18 mouse cellular contexts compared by ENCODE assay signal in the genomic region with DNA sequence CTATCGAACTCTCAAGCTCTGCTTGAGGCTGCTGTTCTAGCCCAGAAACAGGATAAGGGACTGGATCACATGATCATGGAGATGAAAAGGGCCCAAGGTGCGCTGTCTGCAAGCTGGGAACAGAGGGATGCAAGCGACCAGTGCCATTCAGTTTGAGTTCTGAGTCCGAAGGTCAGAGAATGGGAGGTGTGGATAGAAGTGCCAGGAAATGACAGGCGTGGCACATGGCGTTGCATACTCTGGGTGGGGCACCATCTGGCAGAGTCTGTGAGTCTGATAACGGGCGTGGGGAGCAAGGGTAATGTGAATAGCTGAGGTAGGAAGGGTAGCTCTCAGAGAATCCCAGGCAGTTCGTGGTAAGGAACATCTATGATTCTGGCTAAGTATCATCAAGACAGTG.
DNase-seq lines count a peak whose midpoint lies in the region; ATAC-seq lines count a peak whose summit lies in the region.
"Had no signal": no experiment of that assay in that cellular context is flagged by ENCODE, and none has a peak within 500 bp of the region (broad histone marks: within the 10 kb centered on the region; RNA-seq: fewer than 3 reads in every experiment).

No protein-coding gene starts in this region.

- H3K9me3 ChIP-seq in intestine, embryonic 15.5 days = no peaks in the 10 kb centered on the region
- H3K9me3 ChIP-seq in hindbrain, embryonic 11.5 days (ENCODE audit: control insufficient read depth, low read length) = no peaks in the 10 kb centered on the region
- H3K9me3 ChIP-seq in midbrain, embryonic 14.5 days (ENCODE audit: control insufficient read depth, low read length) = no peaks in the 10 kb centered on the region
- H3K9me3 ChIP-seq: embryonic facial prominence, embryonic 13.5 days had no signal

- H3K27me3 ChIP-seq in intestine, embryonic 15.5 days (replicated peaks) = no peaks in the 10 kb centered on the region
- no peaks in the 10 kb centered on the region for H3K27me3 ChIP-seq in hindbrain, embryonic 11.5 days (ENCODE audit: control insufficient read depth, insufficient read depth, low read length)
- no peaks in the 10 kb centered on the region for H3K27me3 ChIP-seq in midbrain, embryonic 14.5 days (ENCODE audit: control insufficient read depth, insufficient read depth, low read length)
- H3K27me3 ChIP-seq: embryonic facial prominence, embryonic 13.5 days had no signal

- peak; percentile 63 for DNase-seq in spleen, adult 12 weeks (ENCODE audit: low spot score)
- no peak for DNase-seq in spleen, adult 18-20 months
- no peak for DNase-seq in hindbrain, embryonic 11.5 days (ENCODE audit: low spot score)
- DNase-seq in urinary bladder, postnatal 14 days (ENCODE audit: low spot score) = no peak
- no peak for DNase-seq in midbrain, embryonic 14.5 days
- DNase-seq in ovary, postnatal 36 days (ENCODE audit: low spot score) = no peak
- DNase-seq: cerebellum, postnatal 14 days; forebrain, postnatal 0 days; heart, postnatal 36 days; kidney, adult 2 months; left cerebral cortex, postnatal 4 days; lung, postnatal 10 days; right cerebral cortex, postnatal 4 days; thymus, postnatal 14 days had no signal

- no peak overlapping the region for H3K9ac ChIP-seq in intestine, embryonic 15.5 days
- no peak overlapping the region for H3K9ac ChIP-seq in hindbrain, embryonic 11.5 days (ENCODE audit: low read depth, low read length)
- no peak overlapping the region for H3K9ac ChIP-seq in midbrain, embryonic 14.5 days (replicated peaks; ENCODE audit: low read length)
- H3K9ac ChIP-seq: embryonic facial prominence, embryonic 13.5 days; forebrain, postnatal 0 days had no signal

- ATAC-seq in intestine, embryonic 15.5 days = peak; percentile 92
- 0 out of 2 replicates have a peak, but pooled peaks have one; percentile 27 for ATAC-seq in megakaryocyte, adult 5-6 weeks (ENCODE audit: poor library complexity, severe bottlenecking)
- ATAC-seq in hindbrain, embryonic 11.5 days (ENCODE audit: low FRiP score) = no peak
- ATAC-seq in midbrain, embryonic 14.5 days (ENCODE audit: low FRiP score, low TSS enrichment) = no peak
- ATAC-seq: CD4-positive, CD25-positive, alpha-beta regulatory T cell, adult 4 months; forebrain, postnatal 0 days had no signal

- H3K4me2 ChIP-seq in intestine, embryonic 15.5 days (replicated peaks) = no peak overlapping the region
- no peak overlapping the region for H3K4me2 ChIP-seq in hindbrain, embryonic 11.5 days (replicated peaks; ENCODE audit: low read depth, low read length)
- no peak overlapping the region for H3K4me2 ChIP-seq in midbrain, embryonic 14.5 days (ENCODE audit: low read length)
- H3K4me2 ChIP-seq: embryonic facial prominence, embryonic 13.5 days had no signal

- H3K4me3 ChIP-seq in intestine, embryonic 15.5 days (replicated peaks) = no peak overlapping the region
- no peak overlapping the region for H3K4me3 ChIP-seq in hindbrain, embryonic 11.5 days (ENCODE audit: low read depth, low read length)
- no peak overlapping the region for H3K4me3 ChIP-seq in midbrain, embryonic 14.5 days (replicated peaks; ENCODE audit: low read depth, low read length)
- H3K4me3 ChIP-seq: embryonic facial prominence, embryonic 13.5 days had no signal

- WGBS in intestine, embryonic 15.5 days = 66% methylated on average over 9 of the region's 9 CpGs
- 90% methylated on average over 9 of the region's 9 CpGs for WGBS in hindbrain, embryonic 11.5 days
- 82% methylated on average over 9 of the region's 9 CpGs for WGBS in midbrain, embryonic 14.5 days

- no peaks in the 10 kb centered on the region for H3K36me3 ChIP-seq in intestine, embryonic 15.5 days
- no peaks in the 10 kb centered on the region for H3K36me3 ChIP-seq in hindbrain, embryonic 11.5 days (ENCODE audit: control insufficient read depth, insufficient read depth, low read length)
- H3K36me3 ChIP-seq in midbrain, embryonic 14.5 days (ENCODE audit: control insufficient read depth, insufficient read depth, low read length) = no peaks in the 10 kb centered on the region
- H3K36me3 ChIP-seq: embryonic facial prominence, embryonic 13.5 days had no signal

- no peaks in the 10 kb centered on the region for H3K4me1 ChIP-seq in intestine, embryonic 15.5 days (replicated peaks)
- no peaks in the 10 kb centered on the region for H3K4me1 ChIP-seq in hindbrain, embryonic 11.5 days (replicated peaks; ENCODE audit: control insufficient read depth, insufficient read depth, low read length)
- H3K4me1 ChIP-seq in midbrain, embryonic 14.5 days (ENCODE audit: control insufficient read depth, insufficient read depth, low read length) = no peaks in the 10 kb centered on the region
- H3K4me1 ChIP-seq: embryonic facial prominence, embryonic 13.5 days had no signal

- no peak overlapping the region for H3K27ac ChIP-seq in intestine, embryonic 15.5 days
- H3K27ac ChIP-seq in hindbrain, embryonic 11.5 days (ENCODE audit: low read depth, low read length) = no peak overlapping the region
- H3K27ac ChIP-seq in midbrain, embryonic 14.5 days (replicated peaks; ENCODE audit: low read depth, low read length) = no peak overlapping the region
- H3K27ac ChIP-seq: embryonic facial prominence, embryonic 13.5 days had no signal

Comparison
In these comparisons a context has a peak if more than half of its experiments do, and no peak if none do; other contexts are left out.
1. ATAC-seq: peak in intestine, embryonic 15.5 days (single experiment) and megakaryocyte, adult 5-6 weeks (single experiment); none in hindbrain, embryonic 11.5 days (single experiment) and midbrain, embryonic 14.5 days (single experiment).